Mouse (Mus musculus): ENCODE results near the gene Tmem63c. TPM values are rescaled to one million over a fixed set of nuclear protein-coding genes. Genes with fewer than 3 reads are reported as not detected.

The Tmem63c gene
- polyA plus RNA-seq (2016; fragmentation: Nextera tagmentation; extraction: Ambion mirVana): 1.5 and 1.7 TPM in 2 replicates

GRCm38 (mm10) chr12:87021040-87021439, at the start of gene Tmem63c:
TSS of gene Tmem63c (plus strand) at chr12:87021340.
- Histone ChIP-seq H3K9ac (replicated peaks) (no peak within 1 kb of the TSS), H3K36me3 (no peaks in the 10 kb centered on the region), H3K4me1 (no peaks in the 10 kb centered on the region), H3K27ac (replicated peaks) (no peak within 1 kb of the TSS), H3K9me3 (no peaks in the 10 kb centered on the region), H3K27me3 (peaks cover 3% of the 10 kb centered on the region), H3K4me2 (replicated peaks) (no peak within 1 kb of the TSS), H3K4me3 (no peak within 1 kb of the TSS)
- ATAC-seq (ENCODE audit: low FRiP score, low read depth): no peak
- WGBS: 84% methylated on average over 6 of the region's 6 CpGs

GRCm38 (mm10) chr12:86973216-86973615, 47.9 kb upstream of the Tmem63c start:
- H3K27ac ChIP-seq (replicated peaks): no peak overlapping the region
- no peaks in the 10 kb centered on the region for H3K36me3 ChIP-seq
- H3K4me3 ChIP-seq: no peak overlapping the region
- H3K27me3 ChIP-seq: peaks cover 13% of the 10 kb centered on the region
- H3K4me2 ChIP-seq (replicated peaks): no peak overlapping the region
- no peak for ATAC-seq (ENCODE audit: low FRiP score, low read depth)
- H3K4me1 ChIP-seq: peaks cover 38% of the 10 kb centered on the region
- no peak overlapping the region for H3K9ac ChIP-seq (replicated peaks)
- 57% methylated on average over 7 of the region's 7 CpGs for WGBS
- no peaks in the 10 kb centered on the region for H3K9me3 ChIP-seq

GRCm38 (mm10) chr12:86973706-86974105, 47.4 kb upstream of the Tmem63c start:
- WGBS: 26% methylated on average over 8 of the region's 8 CpGs
- H3K4me2 ChIP-seq (replicated peaks): peak overlapping the region; percentile 50; the same call in 1 of the 2 replicates
- H3K4me1 ChIP-seq: peaks cover 38% of the 10 kb centered on the region
- H3K9ac ChIP-seq (replicated peaks): no peak overlapping the region
- peaks cover 18% of the 10 kb centered on the region for H3K27me3 ChIP-seq
- H3K27ac ChIP-seq (replicated peaks): peak overlapping the region; percentile 52; the same call in 1 of the 2 replicates
- H3K36me3 ChIP-seq: no peaks in the 10 kb centered on the region
- ATAC-seq (ENCODE audit: low FRiP score, low read depth): no peak
- H3K9me3 ChIP-seq: no peaks in the 10 kb centered on the region
- H3K4me3 ChIP-seq: no peak overlapping the region

GRCm38 (mm10) chr12:86974387-86975288, 46.5 kb upstream of the Tmem63c start:
- Histone ChIP-seq H3K27ac (replicated peaks) (peak overlapping the region; percentile 52; the same call in 1 of the 2 replicates), H3K27me3 (peaks cover 24% of the 10 kb centered on the region), H3K36me3 (no peaks in the 10 kb centered on the region), H3K9me3 (no peaks in the 10 kb centered on the region), H3K4me1 (peaks cover 34% of the 10 kb centered on the region), H3K9ac (replicated peaks) (no peak overlapping the region; the same call in 1 of the 2 replicates), H3K4me2 (replicated peaks) (peak overlapping the region; percentile 50), H3K4me3 (peak overlapping the region; percentile 31)
- whole genome bisulfite sequencing: 5% methylated on average over 40 of the region's 40 CpGs
- ATAC-seq (ENCODE audit: low FRiP score, low read depth): peak; percentile 76

GRCm38 (mm10) chr12:86975761-86976160, 45.4 kb upstream of the Tmem63c start:
- Histone ChIP-seq H3K9me3 (no peaks in the 10 kb centered on the region), H3K4me1 (peaks cover 34% of the 10 kb centered on the region), H3K27ac (replicated peaks) (no peak overlapping the region), H3K4me3 (no peak overlapping the region), H3K36me3 (no peaks in the 10 kb centered on the region), H3K4me2 (replicated peaks) (no peak overlapping the region), H3K27me3 (peaks cover 36% of the 10 kb centered on the region), H3K9ac (replicated peaks) (no peak overlapping the region)
- 43% methylated on average over 10 of the region's 10 CpGs for WGBS
- ATAC-seq (ENCODE audit: low FRiP score, low read depth): no peak

GRCm38 (mm10) chr12:86976511-86977168, 44.5 kb upstream of the Tmem63c start:
- Histone ChIP-seq H3K4me1 (peaks cover 34% of the 10 kb centered on the region), H3K36me3 (no peaks in the 10 kb centered on the region), H3K4me3 (no peak overlapping the region), H3K27ac (replicated peaks) (no peak overlapping the region), H3K27me3 (peaks cover 44% of the 10 kb centered on the region), H3K9ac (replicated peaks) (no peak overlapping the region), H3K4me2 (replicated peaks) (no peak overlapping the region), H3K9me3 (no peaks in the 10 kb centered on the region)
- 55% methylated on average over 6 of the region's 6 CpGs for WGBS
- ATAC-seq (ENCODE audit: low FRiP score, low read depth): no peak

- Histone ChIP-seq H3K4me2 (replicated peaks) (no peak overlapping the region), H3K27me3 (peaks cover 56% of the 10 kb centered on the region)
- 37% methylated on average over 15 of the region's 15 CpGs for WGBS
Observed at GRCm38 (mm10) chr12:86977833-86978232, 43.3 kb upstream of the Tmem63c start.

GRCm38 (mm10) chr12:86981180-86981579, 40.0 kb upstream of the Tmem63c start:
- no peak overlapping the region for H3K27ac ChIP-seq (replicated peaks)
- peaks cover 80% of the 10 kb centered on the region for H3K27me3 ChIP-seq
- H3K4me3 ChIP-seq: no peak overlapping the region
- 27% methylated on average over 9 of the region's 9 CpGs for WGBS
- ATAC-seq (ENCODE audit: low FRiP score, low read depth): no peak
- H3K4me1 ChIP-seq: peaks cover 17% of the 10 kb centered on the region
- no peak overlapping the region for H3K4me2 ChIP-seq (replicated peaks)
- H3K9me3 ChIP-seq: no peaks in the 10 kb centered on the region
- no peak overlapping the region for H3K9ac ChIP-seq (replicated peaks)
- H3K36me3 ChIP-seq: no peaks in the 10 kb centered on the region

More at GRCm38 (mm10) chr12:86977833-86978232, 43.3 kb upstream of the Tmem63c start:
- H3K9me3 ChIP-seq: no peaks in the 10 kb centered on the region
- H3K27ac ChIP-seq (replicated peaks): no peak overlapping the region
- H3K4me1 ChIP-seq: peaks cover 30% of the 10 kb centered on the region
- no peak overlapping the region for H3K9ac ChIP-seq (replicated peaks)
- no peaks in the 10 kb centered on the region for H3K36me3 ChIP-seq
- no peak overlapping the region for H3K4me3 ChIP-seq
- ATAC-seq (ENCODE audit: low FRiP score, low read depth): no peak

- H3K36me3 ChIP-seq: no peaks in the 10 kb centered on the region
- peak; percentile 53 for ATAC-seq (ENCODE audit: low FRiP score, low read depth)
- H3K9me3 ChIP-seq: no peaks in the 10 kb centered on the region
- H3K27ac ChIP-seq (replicated peaks): no peak overlapping the region
- no peak overlapping the region; the same call in 1 of the 2 replicates for H3K9ac ChIP-seq (replicated peaks)
- H3K4me2 ChIP-seq (replicated peaks): peak overlapping the region; percentile 51
- peaks cover 12% of the 10 kb centered on the region for H3K4me1 ChIP-seq
- peaks cover 96% of the 10 kb centered on the region for H3K27me3 ChIP-seq
- H3K4me3 ChIP-seq: peak overlapping the region; percentile 27
- 2% methylated on average over 28 of the region's 28 CpGs for WGBS
Observed at GRCm38 (mm10) chr12:86983470-86984193, 37.5 kb upstream of the Tmem63c start.

- Histone ChIP-seq H3K9ac (replicated peaks) (no peak overlapping the region), H3K4me2 (replicated peaks) (peak overlapping the region; percentile 51), H3K4me3 (no peak overlapping the region), H3K4me1 (peaks cover 15% of the 10 kb centered on the region), H3K27me3 (peaks cover 96% of the 10 kb centered on the region), H3K27ac (replicated peaks) (no peak overlapping the region), H3K36me3 (no peaks in the 10 kb centered on the region), H3K9me3 (no peaks in the 10 kb centered on the region)
- no peak for ATAC-seq (ENCODE audit: low FRiP score, low read depth)
- 6% methylated on average over 6 of the region's 6 CpGs for WGBS
Observed at GRCm38 (mm10) chr12:86984194-86984555, 37.0 kb upstream of the Tmem63c start.

- no peaks in the 10 kb centered on the region for H3K9me3 ChIP-seq
- H3K4me1 ChIP-seq: peaks cover 29% of the 10 kb centered on the region
- no peaks in the 10 kb centered on the region for H3K36me3 ChIP-seq
- H3K4me3 ChIP-seq: no peak overlapping the region
- H3K27ac ChIP-seq (replicated peaks): no peak overlapping the region
- no peak overlapping the region for H3K9ac ChIP-seq (replicated peaks)
- H3K4me2 ChIP-seq (replicated peaks): no peak overlapping the region
- H3K27me3 ChIP-seq: peaks cover 99% of the 10 kb centered on the region
- ATAC-seq (ENCODE audit: low FRiP score, low read depth): no peak
- WGBS: 73% methylated on average over 4 of the region's 4 CpGs
Observed at GRCm38 (mm10) chr12:86986562-86986961, 34.6 kb upstream of the Tmem63c start.
